In the genomic region with DNA sequence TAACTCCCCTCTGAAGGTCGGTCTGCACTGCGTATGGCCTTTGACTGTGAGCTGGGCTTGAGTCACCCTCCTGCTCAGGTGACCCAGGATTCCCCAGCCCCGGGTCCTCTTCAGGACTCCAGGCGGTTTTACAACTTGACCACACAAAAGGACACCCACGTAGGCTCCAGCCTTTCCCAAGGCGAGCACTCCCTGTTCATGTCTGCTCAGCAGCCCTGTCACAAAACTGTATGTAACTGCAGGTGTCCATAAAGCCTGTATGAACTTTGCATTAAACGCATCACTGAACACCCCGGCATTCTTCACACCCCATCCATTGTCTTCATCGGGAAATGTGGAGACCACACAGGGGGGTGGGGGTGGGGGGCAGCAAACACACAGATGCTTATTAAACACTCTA, we compare ENCODE assay signal across 9 mouse cellular contexts. TPM values are rescaled to one million over a fixed set of nuclear protein-coding genes. Genes with fewer than 3 reads are reported as not detected.
DNase-seq lines count a peak whose midpoint lies in the region; ATAC-seq lines count a peak whose summit lies in the region.
"Had no signal": no experiment of that assay in that cellular context is flagged by ENCODE, and none has a peak within 500 bp of the region (broad histone marks: within the 10 kb centered on the region; RNA-seq: fewer than 3 reads in every experiment).

No protein-coding gene starts in this region.

- H3K36me3 ChIP-seq in heart, embryonic 16.5 days (ENCODE audit: control insufficient read depth, insufficient read depth) = no peaks in the 10 kb centered on the region
- no peaks in the 10 kb centered on the region for H3K36me3 ChIP-seq in intestine, embryonic 16.5 days (ENCODE audit: control insufficient read depth, insufficient read depth, low read length)
- peaks cover 8% of the 10 kb centered on the region; the same call in 1 of the 2 replicates for H3K36me3 ChIP-seq in neural tube, embryonic 12.5 days

- H3K4me1 ChIP-seq in heart, embryonic 16.5 days (ENCODE audit: control insufficient read depth, insufficient read depth, low read length) = no peaks in the 10 kb centered on the region
- 0 out of 2 replicates have a peak, but pooled peaks cover 8% of the 10 kb centered on the region for H3K4me1 ChIP-seq in intestine, embryonic 16.5 days (ENCODE audit: control insufficient read depth, insufficient read depth, low read length)
- peaks cover 19% of the 10 kb centered on the region for H3K4me1 ChIP-seq in neural tube, embryonic 12.5 days

- WGBS in heart, embryonic 16.5 days = 35% methylated on average over 9 of the region's 9 CpGs
- WGBS in intestine, embryonic 16.5 days = 25% methylated on average over 9 of the region's 9 CpGs
- 8% methylated on average over 9 of the region's 9 CpGs for WGBS in neural tube, embryonic 12.5 days

- DNase-seq in heart, postnatal 10 days = no peak
- peak; percentile 22 for DNase-seq in embryo, embryonic 9.5 days (ENCODE audit: extremely low spot score)
- no peak for DNase-seq in adrenal gland, adult 8-10 months
- no peak for DNase-seq in thymus, postnatal 36 days

- no peaks in the 10 kb centered on the region for H3K9me3 ChIP-seq in heart, embryonic 16.5 days (replicated peaks; ENCODE audit: control insufficient read depth, low read length)
- H3K9me3 ChIP-seq in intestine, embryonic 16.5 days (ENCODE audit: control insufficient read depth, low read length) = no peaks in the 10 kb centered on the region
- no peaks in the 10 kb centered on the region for H3K9me3 ChIP-seq in neural tube, embryonic 12.5 days

- H3K27ac ChIP-seq in heart, embryonic 16.5 days (ENCODE audit: low read length) = no peak overlapping the region
- 0 out of 2 replicates have a peak overlapping the region, but pooled peaks have one; percentile 2 for H3K27ac ChIP-seq in intestine, embryonic 16.5 days (ENCODE audit: low read length)
- H3K27ac ChIP-seq in neural tube, embryonic 12.5 days = no peak overlapping the region

- peak overlapping the region; percentile 77 for H3K4me2 ChIP-seq in heart, embryonic 16.5 days (ENCODE audit: low read depth, low read length)
- H3K4me2 ChIP-seq in intestine, embryonic 16.5 days (ENCODE audit: low read depth, low read length) = peak overlapping the region; percentile 92
- peak overlapping the region; percentile 72 for H3K4me2 ChIP-seq in neural tube, embryonic 12.5 days (replicated peaks)

- intact Hi-C loops in heart, postnatal 10 days (cut with DNase I) = loop anchor here (2.0 to 10.0 kb wide), 4 partner anchors 39 to 213 kb away; no protein-coding TSS in a partner anchor

- H3K4me3 ChIP-seq in heart, embryonic 16.5 days (ENCODE audit: low read length) = peak overlapping the region; percentile 80
- peak overlapping the region; percentile 77 for H3K4me3 ChIP-seq in intestine, embryonic 16.5 days (ENCODE audit: low read length)
- H3K4me3 ChIP-seq in neural tube, embryonic 12.5 days = peak overlapping the region; percentile 84

- no peak for ATAC-seq in heart, embryonic 16.5 days (replicated peaks; ENCODE audit: extremely low read depth, insufficient read depth, low FRiP score)
- no peak for ATAC-seq in intestine, embryonic 16.5 days
- ATAC-seq in neural tube, embryonic 12.5 days (ENCODE audit: low FRiP score, low read depth) = no peak
- ATAC-seq in granulocyte monocyte progenitor cell, adult 5-6 weeks (replicated peaks; ENCODE audit: poor library complexity, severe bottlenecking) = no peak

- H3K9ac ChIP-seq in heart, embryonic 16.5 days (ENCODE audit: low read length) = peak overlapping the region; percentile 87
- H3K9ac ChIP-seq in intestine, embryonic 16.5 days (ENCODE audit: low read depth, low read length) = peak overlapping the region; percentile 38
- H3K9ac ChIP-seq in neural tube, embryonic 12.5 days = peak overlapping the region; percentile 92

- H3K27me3 ChIP-seq in heart, embryonic 16.5 days (ENCODE audit: control insufficient read depth, insufficient read depth, low read length) = peaks cover 7% of the 10 kb centered on the region
- no peaks in the 10 kb centered on the region for H3K27me3 ChIP-seq in intestine, embryonic 16.5 days (replicated peaks; ENCODE audit: control insufficient read depth, insufficient read depth, low read length)
- H3K27me3 ChIP-seq in neural tube, embryonic 12.5 days (replicated peaks) = no peaks in the 10 kb centered on the region
- H3K27me3 ChIP-seq: CH12.LX had no signal

RNA-seq across cellular contexts. Expression of gene Srgap1, which starts 1.2 kb away (rescaled TPM):
- polyA plus RNA-seq in heart, embryonic 16.5 days (2015; fragmentation: Nextera tagmentation; extraction: Ambion mirVana) = 6.8 and 7.1 TPM in 2 replicates
- total RNA-seq in heart, postnatal 10 days (2021) = 1 to 10 TPM; 8.2 to 8.4 TPM
- 3.7 and 4.7 TPM in 2 replicates for polyA plus RNA-seq in intestine, embryonic 16.5 days (2015; fragmentation: Nextera tagmentation; extraction: Ambion mirVana)
- 27.5 and 31.8 TPM in 2 replicates for polyA plus RNA-seq in neural tube, embryonic 12.5 days (2016; fragmentation: Nextera tagmentation; extraction: Ambion mirVana)
- not detected in 2 replicates for total RNA-seq in granulocyte monocyte progenitor cell, adult 5-6 weeks (2014; fragmentation: Nextera tagmentation)
- total RNA-seq in granulocyte monocyte progenitor cell, adult 5-6 weeks (2017) = under 0.01 TPM in 1 of 2 replicates, not detected in the other
- total RNA-seq in adrenal gland, adult 8-10 months (2022) = 1 to 10 TPM; 1.2 to 2.0 (median 1.6) TPM
- total RNA-seq: CH12.LX had no signal

RNA-seq across cellular contexts. Expression of gene Rxylt1, which starts 51.2 kb away (rescaled TPM):
- 39.8 and 41.8 TPM in 2 replicates for polyA plus RNA-seq in heart, embryonic 16.5 days (2015; fragmentation: Nextera tagmentation; extraction: Ambion mirVana)
- total RNA-seq in heart, postnatal 10 days (2021) = 10 to 100 TPM; 37.7 to 43.5 TPM
- 43.8 and 49.5 TPM in 2 replicates for polyA plus RNA-seq in intestine, embryonic 16.5 days (2015; fragmentation: Nextera tagmentation; extraction: Ambion mirVana)
- 38.5 and 43.2 TPM in 2 replicates for polyA plus RNA-seq in neural tube, embryonic 12.5 days (2016; fragmentation: Nextera tagmentation; extraction: Ambion mirVana)
- total RNA-seq in granulocyte monocyte progenitor cell, adult 5-6 weeks (2014; fragmentation: Nextera tagmentation) = 29.6 and 36.5 TPM in 2 replicates
- total RNA-seq in granulocyte monocyte progenitor cell, adult 5-6 weeks (2017) = 44.2 and 62.0 TPM in 2 replicates
- total RNA-seq in adrenal gland, adult 8-10 months (2022) = 10 to 100 TPM; 36.7 to 50.4 (median 48.6) TPM

Comparison
In these comparisons a context has a peak if more than half of its experiments do, and no peak if none do; other contexts are left out.
1. H3K9ac ChIP-seq: peak in every context shown above with its lines; median percentile 92 in neural tube, embryonic 12.5 days; 87 in heart, embryonic 16.5 days; 38 in intestine, embryonic 16.5 days.